Mouse (Mus musculus) naive thymus-derived CD4-positive, alpha-beta T cell, adult 5 months (primary cell): ENCODE measurements around the gene Fam118b. TPM values are rescaled to one million over a fixed set of nuclear protein-coding genes. Genes with fewer than 3 reads are reported as not detected.

Experiments used
- polyA plus RNA-seq: library from polyadenylated mRNA; unstranded; fragments of 100-300 nt; shearing (Covaris generic); gene quantifications from one replicate; pipeline ENCODE4 v1.2.1, GENCODE M21; 2017

Gene Fam118b
- polyA plus RNA-seq, result 19.1 TPM

GRCm38 (mm10) chr9:35267146-35267975 is at the start of gene Fam118b, which contains the start of gene Rpusd4:
TSS of gene Fam118b (minus strand) at chr9:35267805.
TSS of gene Rpusd4 (plus strand) at chr9:35267865.

DNA sequence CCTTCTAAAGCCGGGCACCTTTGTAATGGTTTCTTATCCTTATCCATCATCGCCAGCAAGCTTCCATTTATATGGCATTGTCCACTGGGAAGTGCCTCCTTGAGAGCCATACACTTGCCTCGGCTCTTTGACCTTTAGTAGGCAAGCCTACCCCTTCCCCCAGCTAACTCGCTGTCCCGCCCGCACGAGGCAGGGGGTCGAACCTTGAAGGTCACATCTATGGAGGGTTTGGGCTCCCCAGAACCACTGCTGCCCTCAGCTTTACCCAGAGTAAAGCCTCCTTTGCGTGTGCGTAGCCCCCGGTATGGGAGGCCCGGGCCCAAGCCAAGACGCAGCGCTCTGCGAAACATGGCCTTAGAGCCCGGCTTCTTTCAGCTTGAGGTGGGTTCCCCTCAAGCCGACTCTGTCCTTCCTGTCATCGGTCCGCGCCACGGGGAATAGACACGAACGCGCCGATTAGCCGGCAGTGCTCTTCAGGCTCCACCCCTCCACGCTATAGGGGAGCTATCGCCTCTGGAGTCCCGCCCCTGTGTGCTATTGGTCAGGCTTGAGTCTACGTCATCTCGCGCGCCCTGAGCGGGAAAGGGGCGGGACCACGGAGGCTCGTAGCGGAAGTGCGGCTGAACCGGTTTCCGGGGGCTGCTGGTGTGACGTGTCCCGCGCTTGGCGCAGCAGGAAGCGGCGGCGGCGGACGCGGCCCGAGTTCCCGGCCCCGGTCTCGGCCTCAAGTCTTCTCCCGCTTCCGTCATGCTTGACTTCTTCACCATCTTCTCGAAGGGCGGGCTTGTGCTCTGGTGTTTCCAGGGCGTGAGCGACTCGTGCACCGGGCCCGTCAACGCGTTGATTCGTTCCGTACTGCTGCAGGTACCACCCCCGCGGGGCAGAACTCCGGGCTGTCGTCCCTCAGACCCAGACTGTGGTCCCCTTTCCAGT is 56.8 kb downstream of the Fam118b start, which contains the start of gene Foxred1:
Foxred1 (minus strand) TSS at position 514 of the 933 bp plus-strand sequence.

GRCm38 (mm10) chr9:35199772-35200471 is 67.7 kb downstream of the Fam118b start, which contains the start of the genes Srpr and Tirap:
TSS of gene Srpr (plus strand) at chr9:35200175.
TSS of gene Tirap (minus strand) at chr9:35200291.

GRCm38 (mm10) chr9:35175251-35176123 is 92.1 kb downstream of the Fam118b start, which contains the start of gene Dcps:
TSS of gene Dcps (minus strand) at chr9:35176061.

Other genes with a start within 250 kb of the Fam118b start
- 24.3 TPM for gene St3gal4, start 148.5 kb downstream of the Fam118b start, polyA plus RNA-seq
- gene Dcps, start 91.7 kb downstream of the Fam118b start, polyA plus RNA-seq, result 46.7 TPM
- 134 TPM for gene Srpr, start 67.6 kb downstream of the Fam118b start, polyA plus RNA-seq
- 4.2 TPM for gene Tirap, start 67.5 kb downstream of the Fam118b start, polyA plus RNA-seq
- gene Foxred1, start 56.8 kb downstream of the Fam118b start, polyA plus RNA-seq, result 42.0 TPM
- gene Rpusd4, start 60 bp upstream of the Fam118b start, polyA plus RNA-seq, result 50.2 TPM
- 11.9 TPM for gene Cdon, start 153.3 kb upstream of the Fam118b start, polyA plus RNA-seq